Mouse (Mus musculus) v-Abl transformed pro-B cells (cell line): Measurements from ENCODE around the gene Ppm1h.

Experiments
- in situ Hi-C, 2 experiments: fragments of 400-800 bp; cut with MboI; formaldehyde crosslinking; loops; one replicate each; pipeline ENCODE4 v1.15.1; 2025; ENCODE audit not compliant: unreplicated experiment in 2 of 2

Ppm1h gene

DNA sequence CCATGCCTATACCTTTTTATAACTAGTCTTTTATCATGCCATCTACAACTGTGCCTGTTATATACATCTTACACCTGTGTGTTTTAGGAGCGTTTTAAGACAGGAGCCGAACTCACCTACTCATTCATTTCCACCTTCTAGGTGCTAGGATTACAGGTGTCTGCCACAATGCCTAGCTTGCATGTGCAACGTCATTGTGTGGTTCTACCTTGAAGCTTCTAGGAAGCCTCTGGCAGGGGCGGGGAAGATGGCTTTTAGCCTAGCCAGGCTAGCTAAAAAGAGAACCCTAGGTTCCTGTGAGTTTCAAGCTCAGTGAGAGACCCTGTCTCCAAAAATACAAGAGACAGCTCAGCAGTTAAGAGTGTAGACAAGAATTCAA, 122.2 kb downstream of the Ppm1h start:
- in situ Hi-C loops: loop anchor here (5.0 to 10.0 kb wide), 3 partner anchors 248 to 454 kb away; no protein-coding TSS in a partner anchor

DNA sequence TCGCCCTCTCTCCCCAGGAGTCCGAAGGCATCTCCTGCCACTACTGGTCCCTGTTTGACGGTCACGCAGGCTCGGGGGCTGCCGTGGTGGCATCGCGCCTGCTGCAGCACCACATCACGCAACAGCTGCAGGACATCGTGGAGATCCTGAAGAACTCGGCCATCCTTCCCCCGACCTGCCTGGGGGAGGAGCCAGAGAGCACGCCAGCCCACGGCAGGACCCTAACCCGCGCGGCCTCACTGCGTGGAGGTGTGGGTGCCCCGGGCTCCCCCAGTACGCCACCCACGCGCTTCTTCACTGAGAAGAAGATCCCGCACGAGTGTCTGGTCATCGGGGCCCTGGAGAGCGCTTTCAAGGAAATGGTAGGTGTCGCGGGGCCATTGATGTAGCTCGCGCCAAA, 123.7 kb downstream of the Ppm1h start:
- in situ Hi-C loops: loop anchor here (5.0 to 10.0 kb wide), 3 partner anchors 250 to 453 kb away; no protein-coding TSS in a partner anchor

DNA sequence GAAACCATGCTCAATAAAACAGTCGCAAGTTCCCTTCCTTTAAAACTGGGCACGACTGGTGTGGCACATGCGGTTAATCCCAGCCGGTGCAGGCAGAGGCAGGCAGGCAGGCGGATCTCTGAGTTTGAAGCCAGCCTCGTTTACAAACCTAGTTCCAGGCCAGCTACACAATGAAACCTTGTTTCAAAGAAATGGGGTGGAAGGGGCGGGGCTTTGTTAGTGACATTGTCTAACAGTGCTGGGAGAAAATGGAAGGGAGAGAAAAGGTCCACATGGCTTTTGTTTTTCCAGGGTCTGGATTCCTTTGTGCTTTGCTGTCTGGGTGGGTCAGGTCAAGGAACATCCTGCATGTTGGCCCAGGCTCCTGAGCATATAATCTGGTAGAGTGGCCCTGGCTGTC, 124.3 kb downstream of the Ppm1h start:
- in situ Hi-C loops: loop anchor here (5.0 to 10.0 kb wide), 3 partner anchors 251 to 452 kb away; no protein-coding TSS in a partner anchor

DNA sequence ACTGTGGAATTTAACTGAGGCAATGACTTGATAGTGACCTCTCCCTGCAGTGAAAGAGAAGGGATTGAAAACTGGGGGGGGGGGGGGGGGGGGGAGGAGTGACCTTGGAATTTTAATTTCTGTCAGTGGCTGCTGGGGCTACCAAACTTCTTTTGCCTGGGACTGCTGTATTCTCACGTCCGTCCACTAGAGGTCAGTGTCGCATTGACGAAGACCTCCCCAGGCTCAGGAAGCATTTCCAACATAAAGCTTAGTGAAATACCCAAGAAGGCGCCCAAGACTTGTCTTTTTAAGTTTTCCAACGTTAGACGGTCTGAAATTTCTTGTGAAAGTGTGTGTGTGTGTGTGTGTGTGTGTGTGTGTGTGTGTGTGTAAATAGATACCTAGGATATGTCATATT, 125.3 kb downstream of the Ppm1h start:
- in situ Hi-C loops: loop anchor here (5.0 to 10.0 kb wide), 3 partner anchors 252 to 451 kb away; no protein-coding TSS in a partner anchor

DNA sequence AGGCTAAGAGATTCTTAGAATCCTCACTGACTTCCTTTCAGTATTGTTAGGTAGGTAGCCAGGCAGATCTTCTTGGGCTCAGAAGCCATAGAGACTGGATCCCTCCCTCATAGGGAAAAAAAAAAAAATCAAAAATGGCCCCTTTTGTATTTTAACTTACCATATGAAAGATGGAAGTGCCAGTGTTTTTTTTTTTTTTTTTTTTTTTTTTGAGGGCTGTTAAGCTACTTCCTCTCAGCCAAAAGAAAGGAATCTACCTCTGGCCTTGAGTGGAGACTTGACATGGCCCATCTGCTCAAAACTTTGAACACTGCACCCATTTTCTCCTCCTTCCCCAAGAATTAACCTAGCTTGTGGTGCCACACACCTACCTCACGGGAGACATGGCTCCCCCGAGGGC, 127.3 kb downstream of the Ppm1h start:
- in situ Hi-C loops: loop anchor here (5.0 to 10.0 kb wide), 4 partner anchors 196 to 451 kb away; no protein-coding TSS in a partner anchor

DNA sequence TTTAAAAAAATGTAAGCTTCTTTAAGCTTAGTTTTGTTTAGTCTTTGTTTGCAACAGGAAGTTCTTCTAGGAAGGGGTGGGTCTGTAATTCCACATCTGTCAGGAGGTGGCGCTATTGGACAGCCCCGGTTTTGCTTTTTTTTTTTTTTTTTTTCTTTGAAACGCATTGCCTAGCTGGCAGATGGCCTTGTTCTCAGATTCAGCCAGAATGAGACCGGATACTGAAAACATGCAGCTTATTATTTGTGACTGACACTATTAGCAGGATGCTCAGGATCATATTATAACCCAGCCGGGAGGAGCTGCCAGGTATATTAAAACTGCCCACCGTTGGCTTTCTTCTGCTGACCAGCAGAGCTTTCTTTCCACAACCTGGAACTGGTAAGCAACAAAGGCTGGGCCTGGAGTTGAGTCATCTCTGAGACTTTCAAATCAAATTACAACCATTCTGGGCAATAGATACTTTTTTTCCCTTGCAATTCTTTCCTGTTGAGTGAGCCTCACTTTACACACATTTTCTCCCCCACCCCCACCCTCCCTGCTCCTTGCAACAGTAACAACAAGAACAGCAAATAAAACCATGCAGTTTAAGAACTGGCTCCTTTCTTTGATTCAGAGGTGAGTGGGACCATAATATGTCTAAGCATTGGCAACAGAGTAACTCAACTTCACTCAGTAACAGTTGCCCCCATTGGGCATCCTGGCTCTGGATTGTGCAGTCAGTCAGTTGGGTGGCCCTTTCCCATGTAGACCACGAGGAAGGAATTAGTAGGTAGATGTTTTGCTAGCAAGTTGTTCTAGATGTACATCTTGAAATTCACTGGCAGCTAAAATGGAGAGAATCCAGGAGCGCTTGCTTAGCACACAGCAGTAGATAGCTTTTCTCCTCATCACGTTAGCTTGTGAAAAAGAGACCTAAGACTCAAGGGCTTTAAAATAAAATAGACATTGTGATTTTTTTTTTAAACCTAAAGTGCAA, 128.9 kb downstream of the Ppm1h start:
- in situ Hi-C loops: loop anchor here (5.0 to 10.0 kb wide), 4 partner anchors 195 to 450 kb away; no protein-coding TSS in a partner anchor

DNA sequence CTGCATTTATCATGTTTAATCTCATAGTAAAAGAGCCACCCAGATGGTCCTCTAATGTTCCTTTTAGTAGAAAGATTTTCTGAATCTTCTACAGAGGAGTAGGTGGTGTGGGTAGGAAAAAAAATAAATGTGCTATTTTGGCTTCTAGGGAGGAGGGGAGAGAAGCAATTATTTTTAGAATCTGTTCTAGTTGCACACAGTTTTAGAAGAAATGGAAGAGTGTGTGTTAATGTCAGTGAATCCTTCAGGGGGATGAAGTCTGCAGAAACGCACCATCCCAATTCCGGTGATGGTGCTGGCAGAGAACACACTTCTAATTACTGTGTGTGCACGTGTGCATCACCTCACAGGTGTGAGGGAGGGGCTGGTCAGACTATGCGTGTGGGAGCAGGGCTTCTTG, 129.6 kb downstream of the Ppm1h start:
- in situ Hi-C loops: loop anchor here (5.0 to 10.0 kb wide), 4 partner anchors 194 to 449 kb away; no protein-coding TSS in a partner anchor

DNA sequence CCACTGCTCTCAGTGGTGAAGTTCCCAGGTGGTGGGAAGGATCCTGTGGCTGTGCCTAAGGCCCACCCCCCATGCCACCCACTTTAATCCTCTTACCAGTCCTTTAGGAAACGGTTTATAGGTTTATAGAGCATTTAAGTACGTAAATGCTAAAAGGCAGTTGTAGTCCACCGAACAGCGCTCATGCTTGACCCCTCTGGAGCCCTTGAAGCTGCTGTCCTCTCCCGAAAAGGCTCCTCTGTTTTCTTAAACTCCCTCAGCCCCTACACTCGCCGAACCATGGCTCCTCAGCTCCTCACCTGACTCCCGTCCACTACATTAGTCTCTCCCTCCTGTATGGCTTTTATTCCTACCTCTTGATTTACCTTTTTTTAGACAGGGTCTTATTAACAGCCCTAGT, 131.3 kb downstream of the Ppm1h start:
- in situ Hi-C loops: loop anchor here (5.0 to 10.0 kb wide), 4 partner anchors 192 to 447 kb away; no protein-coding TSS in a partner anchor

DNA sequence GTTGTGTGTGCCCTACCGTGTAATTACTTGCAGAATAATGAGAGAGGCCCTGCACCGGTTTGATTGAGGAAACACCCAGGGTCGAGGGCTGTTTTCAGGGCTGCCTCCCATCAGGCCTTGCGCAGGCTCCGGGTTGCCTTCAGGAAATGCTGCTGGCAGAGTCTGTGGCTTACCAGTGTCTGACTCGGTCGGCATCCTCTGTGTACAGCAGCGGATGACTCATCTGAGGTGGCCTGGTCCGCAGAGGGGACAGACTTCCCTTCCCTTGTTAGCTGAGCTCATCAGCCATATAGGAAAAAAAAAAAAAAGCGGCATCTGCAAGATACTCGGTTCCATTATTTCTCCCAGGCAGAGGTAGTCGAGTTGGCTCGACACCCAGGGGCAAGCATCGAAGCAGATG, 136.5 kb downstream of the Ppm1h start:
- in situ Hi-C loops: no loop called here

DNA sequence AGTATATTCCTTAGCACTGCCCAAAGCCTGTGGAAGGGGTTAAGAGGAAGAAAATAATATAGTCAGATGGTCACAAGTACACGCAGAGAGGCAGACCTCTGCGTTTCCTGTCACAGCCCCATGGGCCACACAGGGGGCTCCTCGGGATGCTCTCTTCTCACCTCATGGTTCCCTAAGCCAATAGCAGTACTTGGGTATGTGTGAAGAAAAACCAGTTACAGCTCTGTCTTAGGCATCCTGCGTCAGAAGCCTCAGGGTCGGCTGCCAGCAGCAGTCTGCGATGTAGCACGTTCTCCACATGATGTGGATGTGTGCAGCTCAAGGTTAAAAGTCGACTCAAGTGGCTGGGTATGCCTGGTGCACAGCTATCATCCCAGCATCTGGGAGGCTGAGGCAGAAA, 139.2 kb downstream of the Ppm1h start:
- in situ Hi-C loops: no loop called here

DNA sequence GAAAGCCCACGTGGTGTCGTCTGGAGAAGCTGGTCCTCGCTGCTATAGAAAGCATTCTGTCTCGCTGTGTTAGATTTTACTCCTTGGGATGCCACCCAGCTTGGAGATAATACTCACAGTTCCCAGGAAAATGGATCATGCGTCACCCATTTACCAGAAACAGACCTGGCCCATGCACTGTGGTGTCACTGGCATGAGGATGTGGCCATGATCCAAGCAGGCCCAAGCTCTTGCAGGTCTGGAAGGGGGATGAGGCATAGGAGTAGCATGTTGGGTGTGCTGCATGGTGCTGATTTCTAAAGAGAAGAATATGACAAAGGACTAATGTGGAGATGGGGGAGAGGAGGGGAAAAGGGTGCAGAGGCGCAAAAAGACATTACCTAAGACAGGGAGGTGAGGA, 141.2 kb downstream of the Ppm1h start:
- in situ Hi-C loops: no loop called here

DNA sequence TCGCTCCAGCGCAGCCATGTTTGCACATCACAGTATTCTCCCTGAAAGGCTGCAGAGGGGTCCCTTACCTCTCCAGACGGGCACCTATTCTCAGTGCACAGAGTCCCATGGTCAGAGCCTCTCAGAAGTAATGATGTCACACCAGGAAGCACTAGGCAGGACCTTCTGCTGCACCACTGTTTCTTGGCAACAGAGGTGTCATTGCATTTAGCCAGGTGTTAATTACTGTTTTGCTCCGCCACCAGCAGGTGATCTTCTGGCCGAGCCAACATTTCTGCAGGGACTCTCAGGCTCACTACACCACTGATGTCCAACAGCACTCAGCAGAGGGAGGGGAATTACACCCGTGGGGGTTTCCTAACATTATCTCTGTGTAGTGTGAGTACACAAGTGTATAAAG, 143.0 kb downstream of the Ppm1h start:
- in situ Hi-C loops: no loop called here

DNA sequence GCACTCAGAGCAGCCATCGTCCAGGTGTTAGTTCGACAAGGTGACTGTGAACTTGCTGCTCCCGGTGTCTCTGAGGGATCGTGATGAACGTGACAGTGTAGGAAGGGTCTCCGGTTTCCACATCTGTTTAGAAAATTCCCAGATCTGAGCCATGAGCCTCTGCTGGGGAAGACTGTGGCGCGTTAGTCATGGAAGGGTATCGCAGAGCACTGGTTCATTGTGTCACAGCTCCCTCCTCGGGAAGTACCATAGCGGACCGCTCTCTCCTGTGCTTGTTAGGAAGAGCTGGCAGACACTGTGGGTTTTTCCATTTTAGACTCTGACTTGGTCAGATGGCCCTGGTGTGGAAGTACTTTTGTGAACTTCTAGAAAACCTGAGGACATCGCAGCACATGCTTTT, 145.1 kb downstream of the Ppm1h start:
- in situ Hi-C loops: no loop called here

DNA sequence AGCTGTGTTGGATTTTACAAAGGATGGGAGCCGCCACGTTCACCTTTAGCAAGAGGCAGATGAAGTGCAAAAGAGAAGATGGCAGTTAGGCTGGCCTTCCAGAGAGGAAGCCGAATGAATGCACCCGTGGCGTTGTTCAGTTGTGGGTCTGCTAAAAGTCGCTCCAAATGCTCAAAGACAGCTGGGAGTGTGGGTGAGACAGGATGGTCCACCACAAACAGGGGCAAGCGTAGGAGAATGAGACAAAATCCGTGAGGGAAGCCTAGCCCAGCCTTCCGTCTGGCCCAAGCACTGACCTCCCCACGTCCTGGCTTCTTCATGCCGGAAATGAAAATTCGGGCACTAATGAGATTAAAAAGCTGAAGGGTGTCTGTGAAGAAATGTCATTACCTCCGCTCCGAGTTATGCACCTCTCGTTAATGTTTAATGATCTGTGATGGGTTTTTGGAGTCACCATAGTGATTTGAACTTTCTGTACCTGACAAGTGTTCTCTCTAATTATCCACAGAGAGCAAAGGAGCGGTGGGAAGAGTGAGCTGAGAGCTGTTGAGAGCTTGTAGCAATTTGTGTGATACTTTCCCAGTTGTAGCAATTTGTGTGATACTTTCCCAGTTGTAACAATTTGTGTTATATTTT, 148.3 kb downstream of the Ppm1h start:
- in situ Hi-C loops: no loop called here

DNA sequence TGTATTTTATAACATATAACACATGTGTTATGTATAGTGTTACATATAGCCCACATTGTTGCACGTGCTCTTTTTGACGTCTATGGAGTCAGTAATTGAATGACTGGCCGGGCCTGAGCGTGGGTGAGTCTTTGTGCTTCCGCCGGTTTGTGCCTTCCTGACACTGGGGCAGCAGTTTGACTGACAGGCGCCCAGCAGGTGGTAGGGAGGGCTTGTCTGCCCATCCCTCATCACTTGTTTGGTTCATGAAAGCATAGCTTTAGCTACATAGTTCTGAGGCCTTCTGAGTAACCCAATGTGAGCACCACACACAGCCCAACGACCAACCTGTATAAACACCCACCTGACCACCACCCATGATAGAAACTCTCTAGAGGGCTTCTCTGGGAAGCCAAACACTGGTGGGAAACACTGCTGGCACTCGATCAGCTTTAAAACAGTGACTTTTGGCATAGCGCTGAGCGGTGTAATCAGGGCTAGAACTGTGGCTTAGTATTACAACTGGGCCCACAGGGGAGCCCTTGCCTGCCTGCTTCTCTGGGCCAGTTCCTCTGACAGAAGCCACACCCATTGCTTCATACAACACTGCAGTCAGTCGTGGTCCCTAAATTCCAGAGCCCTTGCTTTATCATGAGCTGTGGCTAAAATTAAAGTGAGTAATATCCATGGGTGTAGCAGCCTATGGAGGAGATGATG, 149.3 kb downstream of the Ppm1h start:
- in situ Hi-C loops: no loop called here

DNA sequence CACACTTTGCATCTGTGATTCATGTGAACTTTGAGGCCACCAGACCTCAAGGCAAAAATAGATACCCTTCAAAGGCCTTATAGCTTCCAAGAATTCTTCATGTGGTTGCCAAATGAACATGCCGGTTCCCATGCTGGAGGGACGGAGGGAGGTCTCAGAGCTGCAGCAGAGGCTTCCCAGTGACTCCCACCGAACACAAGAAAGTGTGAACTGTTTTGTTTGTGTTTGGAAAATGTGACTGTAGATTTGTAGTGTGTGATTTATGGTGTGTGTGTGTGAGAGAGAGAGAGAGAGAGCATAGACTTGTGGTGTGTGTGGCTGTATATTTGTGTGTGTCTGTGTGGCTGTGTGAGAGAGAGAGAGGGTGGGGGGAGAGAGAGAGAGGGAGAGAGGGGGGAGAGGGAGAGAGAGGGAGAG, 151.2 kb downstream of the Ppm1h start:
- in situ Hi-C loops: no loop called here

DNA sequence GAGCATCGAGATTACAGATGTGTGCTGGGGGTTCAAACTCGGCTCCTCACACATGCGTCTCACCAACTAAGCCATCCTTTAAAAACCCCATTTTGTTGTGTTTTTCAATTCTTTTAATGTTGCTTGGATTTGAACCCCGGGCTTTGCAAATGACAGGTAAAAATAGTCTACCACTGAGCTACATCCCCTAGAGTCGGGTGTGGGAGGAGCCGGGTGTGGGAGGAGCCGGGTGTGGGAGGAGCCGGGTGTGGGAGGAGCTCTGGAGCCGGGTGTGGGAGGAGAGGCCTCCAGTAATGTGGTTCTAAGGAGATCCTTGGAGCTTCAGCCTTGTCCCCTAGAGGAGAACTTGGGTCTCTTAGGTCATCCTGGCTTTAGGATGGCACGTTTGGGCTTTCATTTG, 152.1 kb downstream of the Ppm1h start:
- in situ Hi-C loops: no loop called here

DNA sequence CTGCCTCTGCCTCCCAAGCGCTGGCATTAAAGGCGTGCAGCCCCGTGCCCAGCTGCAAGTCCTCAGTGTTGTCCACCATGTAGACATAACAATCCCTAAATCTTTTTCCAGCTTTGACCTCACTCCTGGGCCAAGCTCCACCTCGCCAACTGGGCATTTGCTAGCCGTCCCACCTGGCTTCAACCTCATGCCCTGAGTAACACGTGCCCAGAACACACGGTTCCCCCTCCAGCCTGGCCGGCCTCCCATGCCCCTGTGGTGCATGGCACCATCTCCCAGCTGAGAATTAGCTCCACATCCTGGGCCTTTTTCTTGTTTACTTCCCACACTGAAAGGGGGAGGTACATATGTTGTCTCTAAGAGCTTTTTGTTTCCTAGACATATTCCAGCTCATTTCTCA, 163.5 kb downstream of the Ppm1h start:
- in situ Hi-C loops: no loop called here

DNA sequence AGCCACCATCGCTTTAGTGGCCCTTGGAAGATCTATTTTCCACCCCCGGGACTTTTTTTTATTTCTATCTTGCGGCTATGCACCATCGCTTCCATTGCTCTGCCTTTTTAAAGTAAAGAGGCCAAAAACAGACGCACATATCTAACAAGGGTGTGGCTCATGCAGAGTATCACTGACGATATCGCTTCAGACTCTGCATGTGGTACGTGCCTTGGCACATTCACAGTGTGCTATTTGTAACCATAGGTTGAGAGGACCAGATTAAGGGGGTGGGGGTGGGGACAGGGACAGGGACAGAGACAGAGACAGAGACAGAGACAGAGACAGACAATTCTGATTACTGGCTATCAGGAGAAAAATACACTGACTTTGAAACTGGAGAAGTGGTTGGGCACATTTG, 164.4 kb downstream of the Ppm1h start:
- in situ Hi-C loops: no loop called here

DNA sequence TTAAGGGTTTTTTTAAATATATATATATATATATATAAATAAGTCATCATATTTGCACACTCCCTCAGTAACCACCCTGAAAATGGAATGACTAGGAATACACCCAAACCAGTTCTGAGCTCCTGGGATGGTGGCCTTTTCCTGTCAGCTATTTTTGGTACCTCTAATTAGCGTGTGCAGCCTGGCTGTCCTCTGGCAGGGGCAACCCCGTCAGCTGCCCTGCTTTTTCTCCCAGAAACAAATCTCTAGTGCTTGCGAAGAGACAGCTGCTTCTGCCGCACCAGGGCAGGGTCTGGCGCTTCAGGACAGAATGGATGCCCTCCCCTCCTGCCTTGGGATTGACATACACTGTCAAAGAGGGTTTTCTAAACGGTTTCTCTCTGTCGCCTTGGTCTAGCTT, 166.9 kb downstream of the Ppm1h start:
- in situ Hi-C loops: no loop called here

DNA sequence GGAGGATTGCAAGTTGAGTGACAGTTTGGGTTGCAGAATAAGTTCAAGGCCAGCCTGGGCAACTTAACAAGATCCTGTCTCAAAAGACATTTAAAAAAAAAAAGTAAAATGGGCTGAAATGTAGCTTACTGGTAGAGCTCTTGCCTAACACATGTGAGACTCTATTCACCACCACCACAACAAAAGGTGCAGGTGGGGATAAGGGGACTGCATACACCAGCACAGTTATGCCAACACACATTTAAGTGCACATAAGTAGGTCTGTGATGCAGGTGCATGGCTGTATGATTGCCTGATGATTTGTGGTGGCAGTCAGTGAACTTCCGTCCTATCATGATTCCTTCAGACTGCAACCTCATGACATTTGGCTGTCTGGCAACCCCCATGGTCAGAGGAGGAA, 167.9 kb downstream of the Ppm1h start:
- in situ Hi-C loops: no loop called here
